Mouse (Mus musculus) left cerebral cortex, adult 11 months (tissue): ENCODE measurements around the gene Kcnh4.

Experiments used
- DNase-seq: peaks from one replicate; pipeline ENCODE4 v3.0.0; 2022; ENCODE audit warnings: low spot score

Gene Kcnh4

DNA sequence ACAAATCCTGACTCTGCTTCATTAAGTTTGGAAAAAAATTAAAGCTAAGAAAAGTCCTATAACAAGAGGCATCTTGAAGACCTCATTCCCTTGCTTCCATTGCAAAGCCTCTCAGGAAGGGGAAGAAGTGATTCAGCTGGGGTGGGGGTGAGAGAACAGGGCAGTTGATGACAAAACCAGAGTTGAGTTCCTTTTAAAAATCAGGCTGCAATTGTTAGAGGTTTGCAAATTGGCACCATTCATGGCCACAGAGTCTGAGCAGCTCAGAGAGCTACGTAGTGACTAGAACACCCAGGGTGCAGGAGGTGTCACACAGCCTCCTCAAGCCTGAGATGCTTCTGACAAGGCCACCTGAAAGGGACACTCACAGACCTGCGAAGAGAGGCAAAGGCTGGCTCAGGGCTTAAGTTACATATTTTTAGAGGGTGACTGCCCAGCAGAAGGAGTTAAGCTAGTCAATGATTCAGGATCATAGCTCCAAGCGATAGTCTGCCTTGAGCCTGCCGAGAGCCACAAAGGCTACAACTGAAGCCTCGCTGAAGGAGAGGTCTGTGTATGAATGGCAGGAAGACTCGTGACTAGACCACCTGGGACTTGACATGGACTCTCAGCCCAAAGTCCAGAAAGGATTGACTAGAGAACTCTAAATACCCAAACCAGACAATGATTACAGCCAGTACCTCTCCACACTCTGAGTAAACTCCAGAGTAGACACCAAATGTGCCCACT lies 29.1 kb downstream of the Kcnh4 start:
- DNase-seq, result no peak

DNA sequence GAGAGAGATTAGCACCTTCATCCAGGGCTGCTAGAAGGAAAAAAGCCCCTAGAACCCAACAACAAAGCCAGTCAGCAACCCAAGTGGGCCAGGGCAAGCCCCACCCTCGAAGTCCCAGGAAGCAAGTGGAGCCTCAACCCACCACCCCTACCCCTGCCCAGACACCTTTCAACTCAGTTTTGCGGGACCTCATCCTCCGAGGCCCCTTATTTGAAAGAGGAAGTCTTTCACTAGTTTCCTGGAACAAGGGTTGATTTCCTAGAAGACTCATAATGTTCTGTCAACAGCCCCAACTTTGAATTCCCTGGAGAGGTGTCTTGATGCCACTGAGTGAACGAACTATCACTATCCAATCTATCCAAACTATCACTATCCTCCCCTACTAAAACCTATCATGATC lies 29.8 kb downstream of the Kcnh4 start:
- no peak for DNase-seq

DNA sequence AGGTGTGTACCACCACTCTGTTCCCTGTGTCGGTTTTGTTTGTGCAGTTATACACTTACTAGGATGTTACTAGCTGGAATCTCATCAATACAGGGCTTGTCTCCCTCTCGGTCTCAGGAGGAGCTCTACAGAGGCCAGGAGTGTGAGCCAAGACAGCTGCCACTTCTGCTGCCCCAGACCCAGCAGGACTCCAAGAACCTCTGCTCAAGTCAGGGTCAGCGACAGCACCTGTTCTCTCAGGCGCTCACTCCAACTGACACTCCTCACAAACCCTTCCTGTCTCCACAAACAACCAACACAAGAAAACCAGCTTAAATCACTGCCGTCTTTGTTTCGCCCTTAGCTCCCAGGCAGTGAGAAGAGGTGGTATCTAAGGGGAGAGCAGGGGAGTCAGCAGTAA lies 31.1 kb downstream of the Kcnh4 start:
- no peak for DNase-seq

DNA sequence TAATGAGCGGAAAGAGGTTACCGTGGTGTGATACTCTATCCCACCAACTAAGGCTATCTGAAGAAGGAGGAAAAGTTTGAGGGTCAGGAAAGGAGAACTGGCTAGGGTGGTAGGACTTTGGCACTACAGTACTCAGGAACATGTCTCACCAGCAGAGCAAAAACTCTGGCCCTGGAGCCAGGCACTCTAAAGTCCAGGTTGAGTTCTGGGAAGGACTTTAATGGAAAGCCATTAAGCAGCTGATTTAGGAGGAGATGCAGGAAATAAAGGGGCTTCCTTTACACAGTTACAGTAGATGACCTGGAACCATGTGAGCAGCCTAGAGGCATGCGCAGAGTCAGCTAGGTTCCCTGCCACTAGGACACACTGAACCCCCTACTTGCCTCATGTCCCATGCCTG lies 32.5 kb downstream of the Kcnh4 start:
- DNase-seq, result no peak

DNA sequence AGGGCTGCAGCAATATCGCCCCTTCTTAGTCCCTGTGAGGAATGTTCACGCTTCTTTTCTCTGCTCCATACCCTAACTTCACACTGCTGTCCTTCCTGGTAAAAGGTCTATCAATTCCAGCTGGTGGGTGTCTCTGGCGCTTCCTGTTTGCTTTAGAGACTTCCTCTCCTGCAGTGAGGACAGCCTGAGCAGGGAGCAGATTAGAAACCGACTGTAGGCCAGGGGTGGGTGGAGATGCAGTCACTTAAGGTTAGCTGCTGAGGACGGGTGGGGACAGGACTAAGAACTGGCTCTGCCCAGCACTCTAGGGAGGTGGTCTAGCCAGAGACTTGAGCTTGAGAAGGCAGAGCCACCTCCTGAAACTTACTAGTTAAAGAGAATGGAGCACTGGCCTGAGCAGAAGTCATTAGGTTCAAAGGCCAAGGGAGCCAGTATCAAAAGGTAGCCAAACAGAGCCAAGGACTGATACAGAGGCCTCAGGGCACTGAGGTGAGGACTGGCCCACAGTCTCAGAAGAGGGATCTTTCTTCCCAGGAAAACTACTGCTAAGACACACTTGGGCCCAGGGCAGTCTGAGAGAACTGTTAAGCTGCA lies 34.7 kb downstream of the Kcnh4 start:
- DNase-seq, result no peak

DNA sequence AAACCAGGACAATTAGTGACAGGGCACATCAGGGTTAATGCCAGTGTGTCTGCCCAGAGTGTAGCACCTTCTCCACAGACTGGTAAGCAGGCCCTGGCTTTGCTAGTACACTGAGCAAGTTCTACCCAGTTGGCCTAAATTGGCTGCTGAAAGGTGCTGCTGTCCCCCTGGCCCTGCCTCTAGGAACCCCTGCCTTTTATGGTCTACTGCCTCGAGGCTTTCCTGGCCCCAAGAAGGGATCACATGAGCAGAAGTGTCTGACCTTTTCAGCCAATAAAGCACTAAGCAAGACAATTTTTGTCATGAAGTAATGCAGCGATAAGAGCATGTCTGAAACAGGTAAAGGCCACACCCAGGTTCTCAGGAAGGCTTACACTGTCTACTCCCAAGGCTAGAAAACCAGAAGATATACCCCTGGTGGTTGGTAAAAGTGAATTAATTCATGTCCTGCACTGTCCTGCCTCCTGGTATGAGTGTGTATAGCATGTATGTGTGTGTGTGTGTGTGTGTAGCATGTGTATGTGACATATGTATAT lies 37.2 kb downstream of the Kcnh4 start:
- DNase-seq, result no peak

DNA sequence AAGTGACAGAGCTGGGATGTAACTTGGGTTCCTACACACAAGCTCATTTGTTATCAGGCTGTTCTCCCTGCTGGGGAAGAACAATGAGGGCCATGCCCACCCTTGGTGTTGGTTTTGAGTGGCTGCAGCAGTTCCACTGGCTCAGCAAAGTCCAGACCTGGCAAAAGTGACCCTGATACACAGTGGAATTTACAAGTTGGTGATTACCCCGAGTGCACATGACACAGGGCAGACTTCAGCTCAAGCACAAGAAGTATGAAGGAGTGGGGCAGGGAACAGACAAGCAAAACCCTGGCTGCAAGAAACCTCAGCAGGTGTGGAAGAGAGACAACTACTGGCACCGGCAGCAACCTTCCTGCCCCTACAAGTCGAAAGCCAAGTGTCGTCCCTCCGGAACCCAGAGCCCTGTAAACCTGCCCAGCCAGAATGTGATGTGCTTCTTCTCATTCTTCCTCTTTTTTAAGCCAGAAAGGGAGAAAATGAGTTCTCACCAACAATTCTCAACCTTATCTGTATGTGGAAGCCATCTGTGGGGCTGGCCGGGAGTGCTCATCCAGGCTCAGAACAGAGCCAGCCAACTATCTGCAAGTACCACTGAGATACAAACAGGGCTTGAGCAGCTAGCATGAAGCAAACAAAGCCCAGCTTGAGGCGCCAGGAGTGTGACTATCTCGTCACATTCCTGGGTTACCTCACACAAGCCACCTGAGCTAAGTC lies 37.8 kb downstream of the Kcnh4 start:
- DNase-seq, result no peak

DNA sequence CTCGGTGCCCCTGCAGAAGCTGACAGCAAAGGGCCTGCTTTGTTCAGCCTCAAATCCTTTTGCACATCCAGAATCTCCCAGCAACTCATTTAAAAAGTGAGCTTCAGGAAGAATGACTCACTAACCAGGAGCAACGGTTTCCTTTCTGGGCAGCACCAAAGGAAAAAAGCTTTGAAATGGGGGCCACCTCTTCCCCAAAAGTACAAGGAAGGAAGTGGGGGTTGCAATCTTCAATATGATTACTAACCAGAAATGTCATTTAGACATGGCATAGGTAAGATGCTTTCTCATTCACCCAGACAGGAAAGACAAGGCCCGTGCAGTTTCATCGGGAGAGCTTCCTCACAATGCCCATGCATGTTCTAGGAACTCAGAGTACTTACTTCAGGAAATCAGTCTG lies 38.5 kb downstream of the Kcnh4 start:
- DNase-seq, result no peak

DNA sequence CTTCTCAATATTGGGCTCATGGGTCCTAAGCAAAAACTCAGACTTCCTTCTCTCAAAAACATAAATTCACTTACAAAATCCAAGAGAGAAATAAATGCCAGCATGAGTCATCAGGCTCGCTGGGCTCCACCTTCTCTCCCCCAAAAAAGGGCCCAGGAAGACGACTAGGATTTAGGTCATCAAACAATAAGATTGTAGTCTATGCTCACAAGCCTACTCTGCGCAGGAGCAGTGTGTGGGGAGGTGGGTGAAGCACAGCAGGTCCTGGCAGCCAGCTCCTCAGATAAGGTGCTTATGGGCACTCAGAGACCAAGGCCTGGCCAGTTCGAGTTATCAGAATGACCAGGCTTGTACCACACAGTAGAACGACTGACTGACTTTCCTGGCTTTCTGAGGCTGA lies 39.4 kb downstream of the Kcnh4 start:
- DNase-seq, result no peak

DNA sequence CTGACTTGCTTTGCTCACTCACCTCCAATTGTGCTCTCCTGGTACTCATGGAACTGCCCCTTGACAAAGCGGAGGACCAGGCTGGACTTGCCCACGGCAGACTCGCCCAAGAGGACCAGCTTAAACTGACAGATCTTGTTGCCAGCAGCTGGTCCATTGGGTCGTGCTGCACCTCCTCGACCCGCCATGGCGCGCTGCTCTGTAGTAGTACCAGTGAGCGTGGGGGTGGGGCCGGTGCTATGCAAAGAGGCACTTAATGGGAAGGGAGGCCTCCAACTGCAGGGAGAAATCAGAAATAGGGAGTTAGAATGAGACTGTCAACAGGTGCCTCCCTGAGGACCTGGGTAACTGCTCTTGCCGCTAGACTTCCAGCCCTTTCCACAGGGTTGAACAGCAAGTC lies 39.8 kb downstream of the Kcnh4 start:
- no peak for DNase-seq

DNA sequence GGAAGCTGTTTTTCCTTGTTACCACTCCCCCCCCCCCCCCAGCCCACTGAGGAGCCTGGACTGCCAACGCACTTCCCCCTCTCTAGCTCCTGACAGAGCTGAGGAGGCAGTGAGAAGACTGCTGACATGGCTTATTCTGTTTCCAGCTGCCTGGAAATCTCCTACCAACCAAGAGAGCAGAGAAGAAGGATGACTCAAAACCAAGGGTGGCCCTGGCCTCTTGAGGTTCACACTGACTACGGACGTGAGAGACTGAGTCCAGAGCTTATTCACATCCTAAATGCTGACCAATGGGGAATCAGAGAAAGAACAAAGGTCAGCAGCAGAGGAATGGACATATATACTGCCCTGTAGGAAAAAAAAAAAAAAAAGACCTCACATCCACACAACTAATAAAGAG lies 40.4 kb downstream of the Kcnh4 start:
- no peak for DNase-seq

DNA sequence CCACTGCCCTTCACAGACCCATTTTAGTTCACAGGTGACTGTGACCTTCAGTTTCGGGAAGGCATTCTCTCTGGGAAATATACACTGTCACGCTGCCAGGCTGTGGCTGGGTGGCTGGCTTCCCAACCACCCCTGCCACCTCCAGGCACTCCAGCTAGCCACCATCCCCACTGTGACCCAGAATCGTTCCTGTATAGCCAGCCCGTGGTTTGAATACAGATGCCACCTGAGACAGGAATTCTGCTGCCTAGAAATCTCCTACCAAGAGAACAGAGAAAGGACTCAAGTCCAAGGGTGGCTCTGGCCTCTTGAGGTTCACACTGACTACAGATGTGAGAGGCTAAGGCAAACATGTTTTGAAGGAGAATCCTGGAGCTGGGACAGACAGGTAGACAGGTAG lies 40.9 kb downstream of the Kcnh4 start:
- DNase-seq, result no peak

DNA sequence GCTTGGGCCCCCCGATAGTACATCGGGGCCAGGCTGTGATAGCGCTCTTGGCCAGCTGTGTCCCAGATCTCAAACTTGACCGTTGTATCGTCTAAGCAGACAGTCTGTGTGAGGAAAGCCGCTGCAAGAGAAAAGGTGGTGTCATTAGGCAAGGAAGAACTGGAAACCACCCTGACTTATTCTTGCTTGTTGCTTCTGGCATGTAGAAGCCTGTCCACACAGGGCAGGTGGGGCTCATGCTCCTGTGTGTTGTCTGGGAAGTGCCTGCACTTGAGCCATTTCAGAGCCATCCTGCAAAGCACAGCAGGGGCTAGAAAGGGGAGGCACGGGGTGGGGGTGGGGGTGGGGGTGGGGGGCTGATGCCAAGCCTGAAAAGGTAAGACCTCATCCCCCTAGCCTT lies 41.3 kb downstream of the Kcnh4 start:
- DNase-seq, result no peak

DNA sequence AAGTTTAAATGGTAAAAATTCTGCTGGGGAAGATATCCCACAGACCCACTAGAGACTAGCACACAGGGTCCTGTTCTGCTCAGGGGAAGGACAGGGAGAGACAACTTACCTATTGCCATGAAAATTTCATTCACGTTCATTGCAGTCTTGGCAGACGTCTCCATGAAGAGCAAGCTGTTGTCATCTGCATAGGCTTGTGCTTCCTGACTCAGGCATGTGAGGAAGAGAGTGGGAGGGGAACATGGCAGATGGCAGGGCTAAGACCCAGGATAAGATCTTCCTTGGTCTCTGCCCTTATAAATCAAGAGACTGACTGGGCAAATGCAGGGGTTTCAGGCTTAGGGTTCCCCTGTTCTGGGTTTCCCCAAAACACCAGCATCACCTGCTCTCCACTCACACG lies 43.1 kb downstream of the Kcnh4 start:
- DNase-seq, result no peak

DNA sequence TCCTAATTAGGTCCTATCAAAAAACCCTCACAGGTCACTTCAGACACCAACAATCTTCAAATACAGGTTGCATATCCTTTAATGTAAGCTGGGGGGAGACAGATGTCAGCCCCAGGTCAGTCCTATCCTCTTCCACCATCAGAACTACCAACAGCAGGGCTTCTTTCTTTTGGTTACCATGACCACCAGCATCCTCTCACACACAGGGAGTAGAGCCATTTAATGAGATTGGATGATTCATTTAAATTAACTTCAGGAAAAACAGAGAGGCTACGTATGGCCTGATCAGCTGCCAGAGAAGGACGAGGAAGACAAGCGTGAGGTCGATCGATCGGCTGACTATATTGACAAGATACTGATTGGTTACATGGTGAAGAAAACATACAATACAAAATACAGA lies 44.8 kb downstream of the Kcnh4 start:
- no peak for DNase-seq

DNA sequence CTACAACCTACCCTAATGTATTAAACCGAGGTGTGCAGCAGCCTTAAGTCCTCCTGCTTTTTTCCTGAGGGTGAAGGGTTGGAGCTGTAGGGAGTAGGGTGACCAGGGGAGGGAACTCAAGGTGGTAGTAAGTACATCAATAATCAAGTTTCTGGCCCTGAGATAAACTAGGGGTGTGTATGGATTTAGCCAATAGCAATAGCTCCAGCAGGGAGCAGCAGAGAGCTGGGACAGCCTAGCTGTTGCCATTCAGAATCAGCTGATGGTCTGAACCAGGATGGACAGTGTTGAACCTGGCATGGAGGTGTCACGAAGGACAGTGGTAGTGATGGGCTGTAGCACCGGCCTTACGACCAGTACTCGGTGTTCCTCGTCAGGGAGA lies 45.2 kb downstream of the Kcnh4 start:
- peak; percentile 75 for DNase-seq

DNA sequence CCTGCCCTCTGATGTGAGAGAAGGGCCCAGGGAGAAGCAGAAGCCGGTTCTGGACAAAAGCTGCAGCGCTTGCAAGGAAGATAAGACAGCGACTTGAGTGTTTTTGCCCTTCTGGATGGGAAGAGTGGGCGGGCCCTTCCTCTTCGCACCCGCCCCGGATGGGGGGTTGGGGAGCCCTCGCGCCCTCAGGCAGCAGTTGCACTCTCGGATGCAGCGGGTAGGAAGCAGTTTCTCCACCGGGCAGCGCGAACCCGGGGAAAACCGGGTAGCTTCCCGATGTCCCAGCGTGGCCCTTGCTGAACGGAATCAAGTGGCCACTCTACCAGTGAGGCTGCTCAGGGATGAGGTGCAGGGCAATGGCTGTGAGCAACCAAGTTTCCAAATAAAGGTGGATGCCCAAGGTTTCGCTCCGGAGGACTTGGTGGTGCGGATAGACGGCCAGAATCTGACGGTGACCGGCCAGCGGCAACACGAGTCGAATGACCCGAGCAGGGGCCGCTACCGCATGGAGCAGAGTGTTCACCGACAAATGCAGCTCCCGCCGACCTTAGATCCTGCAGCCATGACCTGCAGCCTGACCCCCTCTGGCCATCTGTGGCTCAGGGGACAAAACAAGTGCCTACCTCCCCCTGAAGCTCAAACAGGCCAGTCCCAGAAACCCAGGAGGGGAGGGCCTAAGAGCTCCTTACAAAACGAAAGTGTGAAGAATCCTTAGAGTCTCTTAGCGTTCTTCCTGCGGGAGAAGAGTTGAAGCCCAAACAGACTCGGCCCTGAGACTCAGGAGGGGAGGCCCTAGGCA lies 45.8 kb downstream of the Kcnh4 start, which contains the start of gene Hspb9:
Gene Hspb9 (plus strand): TSS at position 116 of the 799 bp plus-strand sequence.
- no peak for DNase-seq

DNA sequence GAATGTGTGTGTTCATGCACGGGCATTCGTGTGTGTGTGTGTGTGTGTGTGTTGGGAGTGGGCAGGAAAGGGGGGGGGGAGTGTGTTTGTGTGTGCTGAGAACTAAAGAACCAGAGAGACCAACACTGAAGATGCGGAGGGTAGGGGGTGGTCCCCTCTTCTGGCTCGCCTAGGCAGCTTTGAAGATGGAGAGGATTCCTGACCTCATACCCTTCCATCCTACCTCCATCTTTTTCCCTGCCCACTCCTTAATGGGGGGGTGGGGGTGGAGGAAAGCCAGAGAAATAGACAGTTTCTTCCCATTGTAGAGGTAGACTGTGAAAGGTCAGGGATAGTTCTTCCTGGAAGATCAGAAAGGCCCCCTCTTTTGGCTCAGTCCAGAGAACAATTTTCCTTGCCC lies 46.6 kb downstream of the Kcnh4 start:
- DNase-seq, result no peak

DNA sequence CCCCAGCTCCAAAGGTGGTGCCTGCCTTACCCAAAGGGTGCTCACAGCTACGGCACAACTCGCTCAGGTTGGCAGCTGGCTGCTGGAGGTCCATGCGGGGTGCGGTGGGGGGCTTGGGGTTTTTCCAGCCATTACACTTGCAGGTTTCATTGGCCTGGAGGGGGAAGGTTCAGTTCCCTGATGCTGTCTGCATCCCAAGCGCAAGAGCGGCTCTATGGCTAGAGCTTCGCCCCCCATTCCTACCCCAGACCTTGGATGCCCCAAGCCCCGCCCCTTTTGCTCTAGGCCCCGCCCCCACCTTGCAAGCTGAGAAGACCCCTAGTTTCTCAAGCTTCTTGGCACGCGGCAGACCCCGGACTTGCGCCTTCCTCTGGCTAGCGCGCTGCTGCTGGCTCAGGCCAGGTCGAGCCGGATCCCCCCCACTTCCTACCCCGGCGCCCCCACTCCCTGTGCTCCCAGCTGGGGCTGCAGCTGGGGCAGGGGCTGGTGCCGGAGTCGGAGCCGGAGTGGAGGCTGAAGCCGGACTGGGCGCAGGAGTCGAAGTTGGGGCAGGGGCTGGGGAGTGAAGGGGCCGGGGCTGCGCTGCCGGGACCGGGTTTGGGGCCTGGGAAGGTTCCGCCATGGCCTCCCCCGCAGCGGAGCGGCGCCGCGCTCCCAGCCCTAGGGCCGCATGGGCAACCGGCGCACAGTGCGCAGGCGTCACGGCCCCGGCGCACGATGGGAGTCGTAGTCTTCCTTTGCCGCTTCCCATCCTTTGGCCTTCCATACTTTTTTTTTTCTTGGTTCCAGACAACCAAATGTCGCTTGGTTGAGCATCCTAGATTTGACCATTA lies 47.7 kb downstream of the Kcnh4 start, which contains the start of gene Kat2a:
Gene Kat2a (minus strand): TSS at position 683 of the 833 bp plus-strand sequence.
- peak; percentile 70 for DNase-seq

DNA sequence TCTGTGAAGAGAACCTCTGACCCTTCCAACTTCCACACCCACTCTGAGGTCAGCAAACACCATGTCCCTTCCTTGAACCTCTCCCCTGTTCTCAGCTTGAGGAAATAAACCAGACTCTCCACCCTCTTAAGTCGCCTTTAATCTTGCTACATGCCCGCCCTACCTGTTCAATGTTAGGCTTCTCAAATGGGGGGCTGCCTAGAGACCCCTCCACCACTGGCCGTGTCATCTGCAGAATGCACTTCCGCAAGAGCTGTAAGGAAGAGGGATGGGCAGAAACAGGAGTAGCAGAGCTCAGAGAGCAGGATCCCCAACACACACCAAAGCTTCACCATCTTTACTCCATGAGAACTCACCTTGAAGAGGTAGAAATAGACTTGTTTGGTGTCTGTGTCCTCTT lies 48.8 kb downstream of the Kcnh4 start:
- DNase-seq, result no peak

DNA sequence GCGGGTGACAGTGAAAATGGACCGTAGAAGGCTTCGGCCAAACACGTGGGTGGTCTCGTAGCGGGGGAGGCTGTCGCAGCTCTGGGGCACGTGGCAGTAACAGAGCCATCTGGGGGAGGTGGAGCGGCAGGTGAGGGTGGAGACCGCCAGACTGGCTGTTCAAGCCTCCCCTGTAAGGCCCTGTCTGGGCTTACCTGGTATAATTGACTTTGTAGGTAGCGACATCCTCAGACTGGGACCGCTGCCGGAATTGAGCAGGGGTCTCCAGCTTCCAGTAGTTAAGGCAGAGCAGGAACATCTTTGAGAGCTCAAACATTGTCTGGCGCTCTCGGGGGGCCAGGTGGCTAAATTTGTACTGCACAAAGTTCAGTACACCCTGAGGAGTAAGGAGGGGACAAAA lies 49.2 kb downstream of the Kcnh4 start:
- DNase-seq, result no peak
